Mouse (Mus musculus) limb, embryonic 12.5 days (tissue): ENCODE data around the gene Sptssb. TPM values are rescaled to one million over a fixed set of nuclear protein-coding genes. Genes with fewer than 3 reads are reported as not detected.

Experiments used
- ATAC-seq: fragments of 200-750 bp; cut with Nextera tagmentation; 2 replicates; pipeline ENCODE4 v1.8.0; 2017; ENCODE audit warnings: low read depth, moderate TSS enrichment; ENCODE audit not compliant: insufficient number of reproducible peaks, insufficient read depth, low FRiP score, low TSS enrichment
- H3K27ac ChIP-seq: fragments of 300-500 bp; sonication (generic); 2 replicates; pipeline ENCODE4 v1.5.1; 2016; ENCODE audit warnings: mild to moderate bottlenecking, moderate library complexity
- H3K27me3 ChIP-seq: fragments of 300-500 bp; sonication (generic); 2 replicates; pipeline ENCODE4 v1.6.1; 2016; ENCODE audit warnings: mild to moderate bottlenecking, moderate library complexity
- H3K36me3 ChIP-seq: fragments of 300-500 bp; sonication (generic); 2 replicates; pipeline ENCODE4 v1.6.1; 2016; ENCODE audit warnings: mild to moderate bottlenecking, moderate library complexity
- H3K4me1 ChIP-seq: fragments of 300-500 bp; sonication (generic); replicated peaks from 2 replicates; pipeline ENCODE4 v1.6.1; 2016
- H3K4me2 ChIP-seq: fragments of 300-500 bp; sonication (generic); 2 replicates; pipeline ENCODE4 v1.6.1; 2016; ENCODE audit warnings: mild to moderate bottlenecking, moderate library complexity
- H3K4me3 ChIP-seq: fragments of 300-500 bp; sonication (generic); replicated peaks from 2 replicates; pipeline ENCODE4 v1.5.1; 2016; ENCODE audit warnings: mild to moderate bottlenecking
- H3K9ac ChIP-seq: fragments of 300-500 bp; sonication (generic); replicated peaks from 2 replicates; pipeline ENCODE4 v1.6.1; 2016; ENCODE audit warnings: mild to moderate bottlenecking, moderate library complexity
- H3K9me3 ChIP-seq: fragments of 300-500 bp; sonication (generic); 2 replicates; pipeline ENCODE4 v1.6.1; 2016; ENCODE audit warnings: mild to moderate bottlenecking, moderate library complexity
- WGBS: fragments of 180-500 bp; shearing (Covaris S2); methylation state at CpG from one replicate; pipeline ENCODE4 v1.1.7; 2016; 5-methylcytosine and 5-hydroxymethylcytosine counted together
- polyA plus RNA-seq: library from polyadenylated mRNA; unstranded; fragments of >200 nt; fragmentation: Nextera tagmentation; extraction: Ambion mirVana; gene quantifications from 2 replicates; pipeline ENCODE4 v1.2.1, GENCODE M21; 2016

Sptssb gene
- polyA plus RNA-seq, 1 experiment from 2014 or later, result not detected

- no peak for ATAC-seq
- WGBS, result 64% methylated on average over 1 of the region's 1 CpGs
- H3K4me1 ChIP-seq, result no peaks in the 10 kb centered on the region
These were observed 60.6 kb downstream of the Sptssb start for GRCm38 (mm10) chr3:69799096-69799495.

GRCm38 (mm10) chr3:69797969-69798368 lies 61.8 kb downstream of the Sptssb start:
- Histone ChIP-seq H3K4me3 (no peak overlapping the region), H3K9ac (no peak overlapping the region), H3K9me3 (peaks cover 5% of the 10 kb centered on the region; the same call in 1 of the 2 replicates), H3K27me3 (no peaks in the 10 kb centered on the region), H3K4me2 (no peak overlapping the region), H3K27ac (no peak overlapping the region), H3K36me3 (no peaks in the 10 kb centered on the region), H3K4me1 (no peaks in the 10 kb centered on the region)
- ATAC-seq, result no peak
- WGBS, result 91% methylated on average over 2 of the region's 2 CpGs

More at GRCm38 (mm10) chr3:69799096-69799495, 60.6 kb downstream of the Sptssb start:
- Histone ChIP-seq H3K27ac (no peak overlapping the region), H3K27me3 (no peaks in the 10 kb centered on the region), H3K9ac (no peak overlapping the region), H3K36me3 (no peaks in the 10 kb centered on the region), H3K4me3 (no peak overlapping the region), H3K4me2 (no peak overlapping the region), H3K9me3 (no peaks in the 10 kb centered on the region)

- no peak overlapping the region for H3K4me3 ChIP-seq
- 81% methylated on average over 4 of the region's 4 CpGs for WGBS
- no peak for ATAC-seq
These were observed 62.2 kb downstream of the Sptssb start for GRCm38 (mm10) chr3:69797533-69797932.

GRCm38 (mm10) chr3:69792823-69793417 lies 66.8 kb downstream of the Sptssb start:
- no peak overlapping the region for H3K27ac ChIP-seq
- no peak for ATAC-seq
- H3K36me3 ChIP-seq, result no peaks in the 10 kb centered on the region
- H3K4me2 ChIP-seq, result no peak overlapping the region
- no peak overlapping the region for H3K9ac ChIP-seq
- peaks cover 5% of the 10 kb centered on the region; the same call in 1 of the 2 replicates for H3K9me3 ChIP-seq
- H3K27me3 ChIP-seq, result no peaks in the 10 kb centered on the region
- H3K4me1 ChIP-seq, result no peaks in the 10 kb centered on the region
- no peak overlapping the region for H3K4me3 ChIP-seq
- 69% methylated on average over 3 of the region's 3 CpGs for WGBS

More at GRCm38 (mm10) chr3:69797533-69797932, 62.2 kb downstream of the Sptssb start:
- H3K36me3 ChIP-seq, result no peaks in the 10 kb centered on the region
- peaks cover 5% of the 10 kb centered on the region; the same call in 1 of the 2 replicates for H3K9me3 ChIP-seq
- H3K4me1 ChIP-seq, result no peaks in the 10 kb centered on the region
- no peak overlapping the region for H3K9ac ChIP-seq
- H3K4me2 ChIP-seq, result no peak overlapping the region
- H3K27me3 ChIP-seq, result no peaks in the 10 kb centered on the region
- no peak overlapping the region for H3K27ac ChIP-seq

- 80% methylated on average over 4 of the region's 4 CpGs for WGBS
- no peaks in the 10 kb centered on the region for H3K4me1 ChIP-seq
- ATAC-seq, result no peak
These were observed 80.4 kb downstream of the Sptssb start for GRCm38 (mm10) chr3:69779246-69779796.

GRCm38 (mm10) chr3:69773356-69773755 lies 86.4 kb downstream of the Sptssb start:
- H3K9ac ChIP-seq, result no peak overlapping the region

More at GRCm38 (mm10) chr3:69779246-69779796, 80.4 kb downstream of the Sptssb start:
- Histone ChIP-seq H3K9ac (no peak overlapping the region), H3K4me2 (no peak overlapping the region), H3K27ac (no peak overlapping the region), H3K27me3 (no peaks in the 10 kb centered on the region), H3K4me3 (no peak overlapping the region), H3K9me3 (no peaks in the 10 kb centered on the region), H3K36me3 (no peaks in the 10 kb centered on the region)

More at GRCm38 (mm10) chr3:69773356-69773755, 86.4 kb downstream of the Sptssb start:
- no peak overlapping the region for H3K27ac ChIP-seq
- no peak overlapping the region for H3K4me3 ChIP-seq
- no peaks in the 10 kb centered on the region for H3K9me3 ChIP-seq
- no peaks in the 10 kb centered on the region for H3K27me3 ChIP-seq
- H3K4me1 ChIP-seq, result no peaks in the 10 kb centered on the region; the same call in 1 of the 2 replicates
- H3K4me2 ChIP-seq, result no peak overlapping the region
- no peak for ATAC-seq
- no peaks in the 10 kb centered on the region for H3K36me3 ChIP-seq
- 57% methylated on average over 4 of the region's 4 CpGs for WGBS

Other genes with a start within 250 kb of the Sptssb start
- gene Nmd3, start 138.0 kb downstream of the Sptssb start, polyA plus RNA-seq, result 127 and 131 TPM in 2 replicates
- gene Otol1, start 147.7 kb upstream of the Sptssb start, polyA plus RNA-seq, result not detected in 2 replicates